ENCODE assay signal across 8 mouse cellular contexts in the genomic region with DNA sequence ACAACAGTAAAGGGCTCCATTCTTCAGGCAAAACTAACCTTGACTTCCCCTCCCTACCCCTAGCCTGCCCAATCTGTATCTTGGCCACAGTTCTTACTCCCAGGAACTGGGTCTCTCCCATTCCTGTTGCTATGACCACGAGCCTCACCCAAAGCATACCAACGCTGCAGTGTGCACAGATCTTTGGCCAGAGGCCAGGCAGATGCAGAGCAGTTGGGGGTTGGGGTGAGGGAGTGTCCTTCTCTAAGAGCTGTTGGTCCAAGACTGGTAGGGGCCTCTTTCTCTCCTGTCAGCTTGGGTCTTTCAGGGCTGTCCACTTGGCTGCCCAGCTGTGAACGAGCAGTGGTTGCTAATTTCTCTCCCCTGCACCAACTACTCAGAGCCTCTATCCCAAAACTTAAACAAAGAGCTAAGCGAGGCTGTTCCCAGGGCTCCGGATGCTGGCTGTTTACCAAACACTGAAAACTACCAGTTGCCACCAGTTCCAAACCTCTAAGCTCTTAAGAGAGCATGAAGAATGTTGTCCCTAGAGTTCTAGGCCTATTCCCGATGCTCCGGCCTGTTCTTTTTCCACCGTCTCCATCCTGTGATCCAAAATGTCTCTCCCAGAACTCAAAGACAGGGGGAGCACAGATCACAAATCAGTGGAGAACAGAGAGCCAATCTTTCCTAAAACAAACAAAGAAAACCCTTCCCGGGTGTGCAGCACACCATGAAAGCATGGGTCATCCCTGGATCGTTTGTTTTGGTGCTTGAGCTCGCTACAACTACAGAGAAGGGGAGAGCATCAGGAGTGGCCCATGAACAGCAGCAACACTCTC.
DNase-seq lines count a peak whose midpoint lies in the region; ATAC-seq and TF ChIP-seq lines count a peak whose summit lies in the region.
"Had no signal": no experiment of that assay in that cellular context is flagged by ENCODE, and none has a peak within 500 bp of the region (broad histone marks: within the 10 kb centered on the region; RNA-seq: fewer than 3 reads in every experiment).

No protein-coding gene starts in this region.

- H3K27me3 ChIP-seq in forebrain, postnatal 0 days (ENCODE audit: insufficient read depth, low read length): no peaks in the 10 kb centered on the region; the same call in 1 of the 2 replicates
- H3K27me3 ChIP-seq in hindbrain, postnatal 0 days (ENCODE audit: insufficient read depth, low read length): no peaks in the 10 kb centered on the region
- H3K27me3 ChIP-seq in midbrain, embryonic 13.5 days: peaks cover 8% of the 10 kb centered on the region
- H3K27me3 ChIP-seq: megakaryocyte, embryonic 14.5 days had no signal

- peak; percentile 79 for ATAC-seq in forebrain, postnatal 0 days
- peak; percentile 90 for ATAC-seq in hindbrain, postnatal 0 days
- peak; percentile 60 for ATAC-seq in midbrain, embryonic 13.5 days

- no peaks in the 10 kb centered on the region for H3K36me3 ChIP-seq in forebrain, postnatal 0 days (ENCODE audit: insufficient read depth)
- H3K36me3 ChIP-seq in hindbrain, postnatal 0 days (ENCODE audit: insufficient read depth, low read length): no peaks in the 10 kb centered on the region
- no peaks in the 10 kb centered on the region for H3K36me3 ChIP-seq in midbrain, embryonic 13.5 days

- H3K4me3 ChIP-seq in forebrain, postnatal 0 days (ENCODE audit: low read depth, low read length): no peak overlapping the region
- no peak overlapping the region for H3K4me3 ChIP-seq in hindbrain, postnatal 0 days (ENCODE audit: low read length)
- no peak overlapping the region for H3K4me3 ChIP-seq in midbrain, embryonic 13.5 days (replicated peaks)
- H3K4me3 ChIP-seq: megakaryocyte, embryonic 14.5 days had no signal

- no peaks in the 10 kb centered on the region for H3K9me3 ChIP-seq in forebrain, postnatal 0 days (ENCODE audit: low read length)
- no peaks in the 10 kb centered on the region for H3K9me3 ChIP-seq in hindbrain, postnatal 0 days (ENCODE audit: low read length)
- H3K9me3 ChIP-seq in midbrain, embryonic 13.5 days: no peaks in the 10 kb centered on the region

- peak overlapping the region; percentile 54 for H3K27ac ChIP-seq in forebrain, postnatal 0 days (ENCODE audit: low read depth, low read length)
- peak overlapping the region; percentile 79 for H3K27ac ChIP-seq in hindbrain, postnatal 0 days
- peak overlapping the region; percentile 15; the same call in 1 of the 2 replicates for H3K27ac ChIP-seq in midbrain, embryonic 13.5 days

- DNase-seq in 3134 (ENCODE audit: extremely low read depth, insufficient read length, low spot score) (peak; percentile 27), MN1 (ENCODE audit: low spot score) (peak; percentile 81)
- DNase-seq in forebrain, postnatal 0 days: peak; percentile 72
- peak; percentile 86 for DNase-seq in hindbrain, postnatal 0 days (ENCODE audit: low spot score)
- peak; percentile 35 to 64 for DNase-seq in left cerebral cortex, postnatal 25 days (ENCODE audit: low spot score in 2 of 2)
- DNase-seq in urinary bladder, postnatal 36 days (ENCODE audit: low spot score in 2 of 2): peak; percentile 71 to 76

- TF ChIP-seq CTCF in forebrain, postnatal 0 days (IDR thresholded peaks at IDR 0.05; ENCODE audit: low read depth): 0 out of 2 replicates have a peak, but pooled peaks have one; percentile 29
- TF ChIP-seq CTCF in hindbrain, postnatal 0 days (IDR thresholded peaks at IDR 0.05; ENCODE audit: low read depth): peak; percentile 40

- H3K4me1 ChIP-seq in forebrain, postnatal 0 days (ENCODE audit: insufficient read depth): peaks cover 3% of the 10 kb centered on the region
- H3K4me1 ChIP-seq in hindbrain, postnatal 0 days (ENCODE audit: insufficient read depth, low read length): peaks cover 7% of the 10 kb centered on the region
- H3K4me1 ChIP-seq in midbrain, embryonic 13.5 days (replicated peaks): peaks cover 19% of the 10 kb centered on the region

- WGBS in forebrain, postnatal 0 days: 34% methylated on average over 11 of the region's 11 CpGs
- WGBS in hindbrain, postnatal 0 days: 31% methylated on average over 11 of the region's 11 CpGs
- WGBS in midbrain, embryonic 13.5 days: 51% methylated on average over 11 of the region's 11 CpGs

- intact Hi-C loops in left cerebral cortex, postnatal 25 days (cut with DNase I): no loop called here

- H3K4me2 ChIP-seq in forebrain, postnatal 0 days (ENCODE audit: low read depth): no peak overlapping the region
- H3K4me2 ChIP-seq in hindbrain, postnatal 0 days (ENCODE audit: low read depth, low read length): no peak overlapping the region
- H3K4me2 ChIP-seq in midbrain, embryonic 13.5 days (replicated peaks): no peak overlapping the region

- H3K9ac ChIP-seq in forebrain, postnatal 0 days: no peak overlapping the region
- no peak overlapping the region; the same call in 1 of the 2 replicates for H3K9ac ChIP-seq in hindbrain, postnatal 0 days (replicated peaks; ENCODE audit: low read length)
- H3K9ac ChIP-seq in midbrain, embryonic 13.5 days (replicated peaks): no peak overlapping the region

Comparison
In these comparisons a context has a peak if more than half of its experiments do, and no peak if none do; other contexts are left out.
1. DNase-seq: peak in every context shown above with its lines; median percentile 86 in hindbrain, postnatal 0 days; 81 in MN1; 74 in urinary bladder, postnatal 36 days; 72 in forebrain, postnatal 0 days; 50 in left cerebral cortex, postnatal 25 days; 27 in 3134.
2. H3K27ac ChIP-seq: peak in every context shown above with its lines; median percentile 79 in hindbrain, postnatal 0 days; 54 in forebrain, postnatal 0 days; 15 in midbrain, embryonic 13.5 days.